Mouse (Mus musculus): ENCODE measurements around the gene Nanos2. TPM values are rescaled to one million over a fixed set of nuclear protein-coding genes. Genes with fewer than 3 reads are reported as not detected.

The Nanos2 gene
- polyA plus RNA-seq (2016; fragmentation: Nextera tagmentation; extraction: Ambion mirVana): not detected in 2 replicates

- no peak within 1 kb of the TSS for H3K27ac ChIP-seq
- no peaks in the 10 kb centered on the region for H3K9me3 ChIP-seq
- no peaks in the 10 kb centered on the region for H3K36me3 ChIP-seq
- H3K4me2 ChIP-seq: no peak within 1 kb of the TSS
- no peak within 1 kb of the TSS for H3K9ac ChIP-seq (replicated peaks)
- H3K27me3 ChIP-seq: peaks cover 23% of the 10 kb centered on the region
- no peak within 1 kb of the TSS for H3K4me3 ChIP-seq (replicated peaks)
- H3K4me1 ChIP-seq (replicated peaks): peaks cover 12% of the 10 kb centered on the region; the same call in 1 of the 2 replicates
- ATAC-seq (ENCODE audit: insufficient number of reproducible peaks, insufficient read depth, low FRiP score, low TSS enrichment, low read depth): no peak
- WGBS: 56% methylated on average over 2 of the region's 2 CpGs
Measured at GRCm38 (mm10) chr7:18987100-18987499, at the start of gene Nanos2. Gene Nanos2 (plus strand): TSS chr7:18987400.

GRCm38 (mm10) chr7:18942376-18942775, 44.8 kb upstream of the Nanos2 start:
- H3K9ac ChIP-seq (replicated peaks): no peak overlapping the region
- H3K4me1 ChIP-seq (replicated peaks): no peaks in the 10 kb centered on the region
- 25% methylated on average over 1 of the region's 1 CpGs for WGBS
- H3K4me2 ChIP-seq: no peak overlapping the region
- peaks cover 28% of the 10 kb centered on the region for H3K27me3 ChIP-seq
- ATAC-seq (ENCODE audit: insufficient number of reproducible peaks, insufficient read depth, low FRiP score, low TSS enrichment, low read depth): no peak
- H3K27ac ChIP-seq: no peak overlapping the region
- no peak overlapping the region for H3K4me3 ChIP-seq (replicated peaks)
- no peaks in the 10 kb centered on the region for H3K36me3 ChIP-seq
- no peaks in the 10 kb centered on the region for H3K9me3 ChIP-seq

GRCm38 (mm10) chr7:18942815-18943214, 44.4 kb upstream of the Nanos2 start:
- Histone ChIP-seq H3K36me3 (no peaks in the 10 kb centered on the region), H3K27me3 (peaks cover 28% of the 10 kb centered on the region), H3K4me3 (replicated peaks) (no peak overlapping the region), H3K9ac (replicated peaks) (no peak overlapping the region), H3K27ac (no peak overlapping the region), H3K4me2 (no peak overlapping the region), H3K4me1 (replicated peaks) (no peaks in the 10 kb centered on the region), H3K9me3 (no peaks in the 10 kb centered on the region)
- ATAC-seq (ENCODE audit: insufficient number of reproducible peaks, insufficient read depth, low FRiP score, low TSS enrichment, low read depth): no peak
- WGBS: 48% methylated on average over 9 of the region's 9 CpGs

GRCm38 (mm10) chr7:18948151-18948550, 39.0 kb upstream of the Nanos2 start:
- Histone ChIP-seq H3K27ac (no peak overlapping the region), H3K27me3 (peaks cover 53% of the 10 kb centered on the region), H3K4me3 (replicated peaks) (no peak overlapping the region), H3K9me3 (no peaks in the 10 kb centered on the region), H3K36me3 (no peaks in the 10 kb centered on the region), H3K9ac (replicated peaks) (no peak overlapping the region), H3K4me2 (no peak overlapping the region), H3K4me1 (replicated peaks) (peaks cover 5% of the 10 kb centered on the region)
- ATAC-seq (ENCODE audit: insufficient number of reproducible peaks, insufficient read depth, low FRiP score, low TSS enrichment, low read depth): no peak
- 77% methylated on average over 6 of the region's 6 CpGs for WGBS

- Histone ChIP-seq H3K4me3 (replicated peaks) (no peak overlapping the region), H3K27ac (no peak overlapping the region), H3K4me2 (no peak overlapping the region), H3K27me3 (peaks cover 44% of the 10 kb centered on the region), H3K9me3 (no peaks in the 10 kb centered on the region), H3K4me1 (replicated peaks) (peaks cover 5% of the 10 kb centered on the region), H3K9ac (replicated peaks) (no peak overlapping the region), H3K36me3 (no peaks in the 10 kb centered on the region)
- whole genome bisulfite sequencing: 43% methylated on average over 12 of the region's 12 CpGs
- ATAC-seq (ENCODE audit: insufficient number of reproducible peaks, insufficient read depth, low FRiP score, low TSS enrichment, low read depth): no peak
Measured at GRCm38 (mm10) chr7:18949781-18950522, 37.2 kb upstream of the Nanos2 start.

GRCm38 (mm10) chr7:18950523-18951315, 36.5 kb upstream of the Nanos2 start:
- WGBS: 25% methylated on average over 18 of the region's 18 CpGs
- Histone ChIP-seq H3K4me1 (replicated peaks) (peaks cover 5% of the 10 kb centered on the region), H3K9me3 (no peaks in the 10 kb centered on the region), H3K9ac (replicated peaks) (no peak overlapping the region), H3K4me2 (no peak overlapping the region), H3K27ac (no peak overlapping the region), H3K27me3 (peaks cover 51% of the 10 kb centered on the region), H3K4me3 (replicated peaks) (no peak overlapping the region), H3K36me3 (no peaks in the 10 kb centered on the region)
- ATAC-seq (ENCODE audit: insufficient number of reproducible peaks, insufficient read depth, low FRiP score, low TSS enrichment, low read depth): no peak

GRCm38 (mm10) chr7:18951397-18951796, 35.8 kb upstream of the Nanos2 start:
- no peak for ATAC-seq (ENCODE audit: insufficient number of reproducible peaks, insufficient read depth, low FRiP score, low TSS enrichment, low read depth)
- no peaks in the 10 kb centered on the region for H3K9me3 ChIP-seq
- no peak overlapping the region for H3K4me2 ChIP-seq
- no peak overlapping the region for H3K27ac ChIP-seq
- WGBS: 20% methylated on average over 15 of the region's 15 CpGs
- no peak overlapping the region for H3K4me3 ChIP-seq (replicated peaks)
- no peaks in the 10 kb centered on the region for H3K36me3 ChIP-seq
- peaks cover 58% of the 10 kb centered on the region for H3K27me3 ChIP-seq
- H3K9ac ChIP-seq (replicated peaks): no peak overlapping the region
- H3K4me1 ChIP-seq (replicated peaks): peaks cover 5% of the 10 kb centered on the region

GRCm38 (mm10) chr7:18957569-18958383, 29.4 kb upstream of the Nanos2 start:
- no peaks in the 10 kb centered on the region for H3K9me3 ChIP-seq
- H3K27me3 ChIP-seq: peaks cover 86% of the 10 kb centered on the region
- WGBS: under 1% methylated on average over 99 of the region's 107 CpGs
- H3K9ac ChIP-seq (replicated peaks): peak overlapping the region; percentile 54
- peak overlapping the region; percentile 62 for H3K4me3 ChIP-seq (replicated peaks)
- peak overlapping the region; percentile 98 for H3K4me2 ChIP-seq
- H3K4me1 ChIP-seq (replicated peaks): peaks cover 17% of the 10 kb centered on the region
- no peaks in the 10 kb centered on the region for H3K36me3 ChIP-seq
- ATAC-seq (ENCODE audit: insufficient number of reproducible peaks, insufficient read depth, low FRiP score, low TSS enrichment, low read depth): no peak
- H3K27ac ChIP-seq: no peak overlapping the region

GRCm38 (mm10) chr7:18958384-18958766, 28.8 kb upstream of the Nanos2 start:
- peak overlapping the region; percentile 62 for H3K4me3 ChIP-seq (replicated peaks)

GRCm38 (mm10) chr7:18959446-18959845, 27.8 kb upstream of the Nanos2 start:
- Histone ChIP-seq H3K9ac (replicated peaks) (no peak overlapping the region), H3K9me3 (no peaks in the 10 kb centered on the region), H3K36me3 (no peaks in the 10 kb centered on the region), H3K27me3 (peaks cover 99% of the 10 kb centered on the region), H3K4me1 (replicated peaks) (peaks cover 23% of the 10 kb centered on the region), H3K4me3 (replicated peaks) (no peak overlapping the region), H3K4me2 (no peak overlapping the region), H3K27ac (no peak overlapping the region)
- WGBS: 68% methylated on average over 8 of the region's 8 CpGs
- ATAC-seq (ENCODE audit: insufficient number of reproducible peaks, insufficient read depth, low FRiP score, low TSS enrichment, low read depth): no peak

More at GRCm38 (mm10) chr7:18958384-18958766, 28.8 kb upstream of the Nanos2 start:
- peaks cover 91% of the 10 kb centered on the region for H3K27me3 ChIP-seq
- 0% methylated on average over 21 of the region's 21 CpGs for WGBS
- peak overlapping the region; percentile 98 for H3K4me2 ChIP-seq
- ATAC-seq (ENCODE audit: insufficient number of reproducible peaks, insufficient read depth, low FRiP score, low TSS enrichment, low read depth): peak; percentile 22; the same call in 1 of the 2 replicates
- H3K9ac ChIP-seq (replicated peaks): peak overlapping the region; percentile 54
- peaks cover 21% of the 10 kb centered on the region for H3K4me1 ChIP-seq (replicated peaks)
- no peaks in the 10 kb centered on the region for H3K36me3 ChIP-seq
- no peak overlapping the region for H3K27ac ChIP-seq
- H3K9me3 ChIP-seq: no peaks in the 10 kb centered on the region

Data from limb, embryonic 12.5 days (tissue).